Mouse (Mus musculus): ENCODE results near the gene Rtl10. TPM values are rescaled to one million over a fixed set of nuclear protein-coding genes. Genes with fewer than 3 reads are reported as not detected.

The Rtl10 gene
- polyA plus RNA-seq, 1 experiment from 2014 or later, result not detected

DNA sequence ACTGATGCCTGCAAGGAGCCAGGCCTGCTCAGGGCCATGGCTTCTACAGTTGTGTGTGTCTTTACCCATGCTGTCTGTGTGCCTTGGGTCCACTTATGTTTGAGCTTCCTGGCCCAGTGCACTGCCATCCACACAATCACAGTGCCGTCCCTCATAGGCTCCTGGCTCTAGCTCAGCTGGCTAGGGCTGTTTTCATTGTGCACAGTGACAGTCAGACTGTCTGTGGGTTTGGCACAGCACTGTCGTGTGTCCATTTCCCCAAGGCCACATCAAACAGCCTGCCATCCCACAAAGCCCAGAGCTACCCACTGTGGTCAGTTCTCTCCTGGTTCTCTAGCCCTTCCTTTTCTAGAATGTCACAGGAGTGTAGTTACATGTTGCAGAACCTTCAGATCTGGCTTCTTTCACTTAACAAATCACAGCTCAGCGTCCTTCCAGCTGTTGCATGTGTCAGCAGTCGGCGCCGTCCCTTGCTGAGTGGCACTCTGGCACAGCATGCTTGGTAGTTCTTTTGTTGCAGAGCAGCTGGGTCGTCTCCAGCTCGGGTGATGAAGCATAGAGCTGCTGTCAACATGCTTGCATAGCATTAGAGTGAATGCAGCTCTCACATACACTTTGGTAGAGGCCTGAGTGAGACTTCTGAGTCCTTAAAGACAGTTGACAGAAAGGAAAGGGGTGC lies 44.6 kb downstream of the Rtl10 start:
- 92% methylated on average over 8 of the region's 8 CpGs for WGBS (ENCODE audit: missing documents)
- Histone ChIP-seq H3K27ac (no peak overlapping the region), H3K79me2 (ENCODE audit: inconsistent target) (no peaks in the 10 kb centered on the region), H3K4me3 (ENCODE audit: inconsistent target) (no peak overlapping the region), H3K36me3 (ENCODE audit: inconsistent target) (no peaks in the 10 kb centered on the region)

DNA sequence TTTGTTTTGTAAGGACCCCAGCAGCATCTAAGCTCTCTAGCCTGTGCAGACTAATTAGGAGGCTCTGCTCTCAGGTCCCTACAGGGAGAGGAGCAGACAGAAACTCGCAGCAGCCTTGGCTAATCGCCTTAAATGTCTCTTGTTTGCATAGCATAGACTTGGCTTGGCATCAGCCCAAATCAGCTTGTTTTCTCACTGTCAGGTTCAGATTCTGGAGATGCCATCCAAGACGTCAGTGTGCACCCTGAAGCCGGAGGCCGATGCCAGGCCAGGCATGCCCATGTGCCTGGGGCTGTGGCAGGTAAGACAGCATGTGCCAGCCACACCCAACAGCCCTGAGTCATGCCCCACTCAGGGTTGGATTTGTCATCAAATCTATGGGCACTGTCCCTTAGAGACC lies 49.2 kb downstream of the Rtl10 start:
- H3K79me2 ChIP-seq (ENCODE audit: inconsistent target), result no peaks in the 10 kb centered on the region
- H3K27ac ChIP-seq, result no peak overlapping the region
- no peaks in the 10 kb centered on the region for H3K36me3 ChIP-seq (ENCODE audit: inconsistent target)
- 96% methylated on average over 5 of the region's 5 CpGs for WGBS (ENCODE audit: missing documents)
- no peak overlapping the region for H3K4me3 ChIP-seq (ENCODE audit: inconsistent target)

Other genes with a start within 250 kb of the Rtl10 start
- gene Gm49776, start 240.6 kb upstream of the Rtl10 start, polyA plus RNA-seq (2018), result not detected in 3 replicates
- 11.3 to 17.8 TPM (median 12.9 TPM) in 3 replicates for gene Dgcr8, start 209.7 kb upstream of the Rtl10 start, polyA plus RNA-seq (2018)
- 16.5 to 31.4 TPM (median 21.0 TPM) in 3 replicates for gene Tango2, start 150.8 kb upstream of the Rtl10 start, polyA plus RNA-seq (2018)
- gene Arvcf, start 150.7 kb upstream of the Rtl10 start, polyA plus RNA-seq (2018), result 0.75 to 2.7 TPM (median 0.89 TPM) in 3 replicates
- gene Txnrd2, start 72.5 kb upstream of the Rtl10 start, polyA plus RNA-seq (2018), result 10.3 to 16.8 TPM (median 14.7 TPM) in 3 replicates
- gene Comt, start 72.0 kb upstream of the Rtl10 start, polyA plus RNA-seq (2018), result 118 to 154 TPM (median 126 TPM) in 3 replicates
- 0.89 to 4.1 TPM (median 1.3 TPM) in 3 replicates for gene Gnb1l, start 188 bp upstream of the Rtl10 start, polyA plus RNA-seq (2018)
- gene Tbx1, start 91.8 kb downstream of the Rtl10 start, polyA plus RNA-seq (2018), result not detected in 3 replicates
- 0.36 TPM in 1 of 3 replicates, not detected in the others for gene Gp1bb, start 123.5 kb downstream of the Rtl10 start, polyA plus RNA-seq (2018)
- not detected in 3 replicates for gene Gm49601, start 127.5 kb downstream of the Rtl10 start, polyA plus RNA-seq (2018)
- 0.33 to 0.36 TPM in 2 of 3 replicates, not detected in the other for gene Sept5, start 131.1 kb downstream of the Rtl10 start, polyA plus RNA-seq (2018)